Mouse (Mus musculus) forebrain, embryonic 11.5 days (tissue): ENCODE data around the gene Bex4. TPM values are rescaled to one million over a fixed set of nuclear protein-coding genes. Genes with fewer than 3 reads are reported as not detected.
"Not testable (repeated sequence)": the region's sequence is repeated elsewhere in the genome, so short reads cannot be mapped to it uniquely, and the experiment has no call there.

Experiments
- ATAC-seq: fragments of 200-750 bp; cut with Nextera tagmentation; replicated peaks from 2 replicates; pipeline ENCODE4 v1.8.0; 2017; ENCODE audit warnings: moderate TSS enrichment; ENCODE audit not compliant: low FRiP score
- DNase-seq: peaks from one replicate; pipeline ENCODE4 v3.0.0-alpha.2; 2017; ENCODE audit warnings: low spot score
- H3K27ac ChIP-seq: fragments of 300-500 bp; sonication (generic); 2 replicates; pipeline ENCODE4 v1.5.1; 2014; ENCODE audit warnings: low read depth, low read length
- H3K27me3 ChIP-seq: fragments of 300-500 bp; sonication (generic); 2 replicates; pipeline ENCODE4 v1.6.1; 2014; ENCODE audit warnings: mild to moderate bottlenecking, low read length, mixed read lengths; ENCODE audit not compliant: control insufficient read depth, insufficient read depth
- H3K36me3 ChIP-seq: fragments of 300-500 bp; sonication (generic); 2 replicates; pipeline ENCODE4 v1.6.1; 2014; ENCODE audit warnings: mild to moderate bottlenecking, low read length, moderate library complexity, mixed read lengths; ENCODE audit not compliant: control insufficient read depth, insufficient read depth
- H3K4me1 ChIP-seq: fragments of 300-500 bp; sonication (generic); replicated peaks from 2 replicates; pipeline ENCODE4 v1.6.1; 2014; ENCODE audit warnings: low read length, mixed read lengths; ENCODE audit not compliant: control insufficient read depth, insufficient read depth
- H3K4me2 ChIP-seq: fragments of 300-500 bp; sonication (generic); 2 replicates; pipeline ENCODE4 v1.6.1; 2014; ENCODE audit warnings: low read depth, mild to moderate bottlenecking, low read length, moderate library complexity, mixed read lengths; ENCODE audit not compliant: severe bottlenecking
- H3K4me3 ChIP-seq: fragments of 300-500 bp; sonication (generic); 2 replicates; pipeline ENCODE4 v1.5.1; 2014; ENCODE audit warnings: low read depth, low read length
- H3K9ac ChIP-seq: fragments of 300-500 bp; sonication (generic); 2 replicates; pipeline ENCODE4 v1.6.1; 2014; ENCODE audit warnings: low read length
- H3K9me3 ChIP-seq: fragments of 300-500 bp; sonication (generic); 2 replicates; pipeline ENCODE4 v1.6.1; 2016; ENCODE audit warnings: low read length, mixed read lengths; ENCODE audit not compliant: control insufficient read depth
- WGBS: fragments of 180-500 bp; shearing (Covaris S2); extraction: QIAGEN DNeasy Blood & Tissue Kit; methylation state at CpG from one replicate; pipeline ENCODE4 v1.1.7; 2014; 5-methylcytosine and 5-hydroxymethylcytosine counted together
- polyA plus RNA-seq: library from polyadenylated mRNA; unstranded; fragments of >200 nt; fragmentation: Nextera tagmentation; extraction: Ambion mirVana; gene quantifications from 2 replicates; pipeline ENCODE4 v1.2.1, GENCODE M21; 2014

Bex4 gene
- polyA plus RNA-seq = 117 and 126 TPM in 2 replicates

DNA sequence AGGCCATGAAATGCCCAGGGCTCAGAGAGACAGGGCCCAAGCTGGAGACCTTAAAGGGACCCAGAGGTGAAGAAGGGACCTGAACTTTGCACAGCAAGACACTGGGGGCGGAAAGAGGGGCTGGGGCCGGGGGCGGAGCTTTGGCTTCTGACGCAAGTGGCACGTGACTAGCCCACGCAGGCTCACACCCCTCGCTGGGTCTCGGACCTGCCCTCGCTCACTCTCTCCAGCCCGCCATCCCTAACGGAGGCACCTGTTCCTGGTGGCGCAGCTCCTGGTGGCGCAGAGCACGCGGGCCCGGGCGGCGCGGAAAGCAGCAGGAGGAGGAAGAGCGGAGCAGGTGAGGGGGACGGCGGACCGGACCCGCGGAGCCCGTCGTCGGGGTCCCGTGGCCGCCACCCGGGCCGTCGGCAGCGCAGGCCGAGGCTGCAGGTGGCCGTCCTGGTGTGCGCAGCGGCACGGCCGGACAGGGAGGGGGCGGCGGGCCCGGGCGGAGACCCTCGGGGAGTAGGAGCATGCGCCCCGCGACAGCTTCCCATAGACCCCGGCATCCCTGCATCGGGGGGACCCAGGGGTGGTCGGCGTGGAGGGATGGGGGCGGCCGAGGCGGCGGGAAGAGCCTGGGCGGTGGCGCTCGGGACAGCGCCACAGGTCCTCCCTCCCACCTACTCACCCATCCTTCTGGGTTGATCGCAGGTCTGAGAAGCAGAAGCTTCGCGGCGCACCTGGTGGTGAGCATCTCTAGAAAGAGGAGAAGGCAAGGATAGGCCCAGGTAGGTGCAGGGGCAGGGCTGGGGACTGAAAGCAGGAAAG is at the start of gene Bex4:
TSS of gene Bex4 (plus strand) at position 170 of the 813 bp plus-strand sequence.
- H3K9me3 ChIP-seq, H3K4me1 ChIP-seq, H3K36me3 ChIP-seq, H3K27ac ChIP-seq, H3K27me3 ChIP-seq: not testable (repeated sequence)
- peak within 1 kb of the TSS; percentile 37 for H3K9ac ChIP-seq
- peak within 1 kb of the TSS; percentile 44 for H3K4me2 ChIP-seq
- peak within 1 kb of the TSS; percentile 35 for H3K4me3 ChIP-seq
- peak; percentile 52 for DNase-seq
- WGBS = 34% methylated on average over 11 of the region's 64 CpGs
- peak; percentile 96 for ATAC-seq

DNA sequence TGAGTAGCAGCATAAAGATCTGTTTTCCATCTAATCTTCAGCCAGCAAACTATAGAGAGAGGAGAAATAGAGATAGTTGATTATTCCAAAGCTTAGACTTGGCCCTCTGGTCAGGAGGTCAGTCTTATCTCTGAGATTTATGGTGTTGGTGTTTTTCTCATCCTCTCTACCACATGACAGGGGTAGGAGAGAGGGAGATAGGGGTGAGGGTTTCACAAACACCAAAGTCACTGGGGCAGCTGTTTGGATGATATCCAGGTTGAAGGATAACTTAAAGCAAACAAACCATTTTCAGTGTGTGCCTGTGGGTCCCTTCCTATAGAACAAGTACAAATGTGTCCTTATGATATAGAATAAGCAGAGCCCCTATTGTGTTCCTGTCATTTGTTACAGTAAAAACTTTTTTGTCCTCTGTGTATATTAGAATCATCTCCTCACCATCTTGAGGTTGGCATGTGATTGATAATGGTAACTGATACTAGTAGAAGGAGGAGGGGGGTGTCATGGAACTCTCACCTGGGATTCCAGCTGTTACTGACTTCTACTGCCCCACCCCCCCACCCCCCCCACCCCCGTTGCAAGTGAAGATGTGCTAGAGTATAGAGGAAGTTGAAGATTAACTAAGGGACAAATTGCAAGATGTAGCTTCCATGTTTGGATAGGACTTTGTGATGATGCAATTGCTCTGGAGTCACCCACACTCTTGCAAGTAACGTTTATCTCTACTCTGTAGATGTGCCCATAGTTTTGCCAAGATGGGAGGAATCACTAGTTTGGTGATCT is 46.1 kb upstream of the Bex4 start:
- no peak overlapping the region for H3K9ac ChIP-seq
- ATAC-seq = no peak
- H3K4me3 ChIP-seq = no peak overlapping the region
- 65% methylated on average over 2 of the region's 2 CpGs for WGBS
- peaks cover 2% of the 10 kb centered on the region; the same call in 1 of the 2 replicates for H3K27me3 ChIP-seq
- no peaks in the 10 kb centered on the region for H3K36me3 ChIP-seq
- no peak overlapping the region for H3K4me2 ChIP-seq
- H3K27ac ChIP-seq = no peak overlapping the region
- no peak for DNase-seq
- H3K4me1 ChIP-seq = no peaks in the 10 kb centered on the region
- H3K9me3 ChIP-seq = no peaks in the 10 kb centered on the region

DNA sequence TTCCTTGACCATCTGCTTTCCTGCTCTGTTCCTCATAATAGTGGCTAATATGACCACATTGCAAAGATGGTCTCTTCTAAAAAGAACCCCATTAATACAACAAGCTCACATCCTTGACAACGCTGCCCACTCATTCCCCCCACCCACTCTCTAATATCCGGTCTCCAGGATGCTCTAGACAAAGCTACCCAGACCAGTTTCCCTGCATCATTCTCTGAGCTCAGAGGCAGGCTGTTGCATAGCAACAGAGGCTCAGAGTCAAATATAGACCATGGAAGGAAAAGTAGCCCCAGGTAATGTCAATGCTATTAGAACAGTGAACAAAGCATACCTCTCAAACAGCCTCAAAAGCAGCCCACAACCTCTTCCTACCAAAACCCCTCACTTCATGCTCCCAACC is 44.4 kb upstream of the Bex4 start:
- no peaks in the 10 kb centered on the region for H3K9me3 ChIP-seq
- DNase-seq = no peak
- ATAC-seq = no peak
- peaks cover under 1% of the 10 kb centered on the region; the same call in 1 of the 2 replicates for H3K27me3 ChIP-seq
- WGBS = 52% methylated on average over 2 of the region's 2 CpGs
- no peak overlapping the region for H3K4me2 ChIP-seq
- H3K4me1 ChIP-seq = no peaks in the 10 kb centered on the region
- no peak overlapping the region for H3K4me3 ChIP-seq
- H3K27ac ChIP-seq = no peak overlapping the region
- no peaks in the 10 kb centered on the region for H3K36me3 ChIP-seq
- H3K9ac ChIP-seq = no peak overlapping the region

- ATAC-seq (0 out of 2 replicates have a peak, but pooled peaks have one; percentile 53), DNase-seq (no peak)
- Histone ChIP-seq H3K27ac (no peak overlapping the region), H3K9me3 (no peaks in the 10 kb centered on the region), H3K27me3 (no peaks in the 10 kb centered on the region), H3K4me1 (no peaks in the 10 kb centered on the region), H3K36me3 (no peaks in the 10 kb centered on the region), H3K4me3 (no peak overlapping the region), H3K9ac (no peak overlapping the region), H3K4me2 (no peak overlapping the region)
- WGBS = 55% methylated on average over 4 of the region's 4 CpGs
Measured at GRCm38 (mm10) chrX:136104046-136104723, 34.6 kb upstream of the Bex4 start.

GRCm38 (mm10) chrX:136104724-136105088 is 34.1 kb upstream of the Bex4 start:
- 51% methylated on average over 3 of the region's 3 CpGs for WGBS
- Histone ChIP-seq H3K9me3 (no peaks in the 10 kb centered on the region), H3K27ac (no peak overlapping the region), H3K4me2 (no peak overlapping the region), H3K4me1 (no peaks in the 10 kb centered on the region), H3K36me3 (no peaks in the 10 kb centered on the region), H3K9ac (no peak overlapping the region), H3K4me3 (no peak overlapping the region), H3K27me3 (no peaks in the 10 kb centered on the region)
- DNase-seq (no peak), ATAC-seq (no peak)

- no peaks in the 10 kb centered on the region for H3K4me1 ChIP-seq
- no peaks in the 10 kb centered on the region for H3K36me3 ChIP-seq
- H3K9me3 ChIP-seq = no peaks in the 10 kb centered on the region
- no peak for ATAC-seq
- DNase-seq = peak; percentile 54
- no peak overlapping the region for H3K9ac ChIP-seq
- H3K4me3 ChIP-seq = no peak overlapping the region
- H3K27ac ChIP-seq = no peak overlapping the region
- 47% methylated on average over 6 of the region's 6 CpGs for WGBS
- H3K4me2 ChIP-seq = no peak overlapping the region
- no peaks in the 10 kb centered on the region for H3K27me3 ChIP-seq
Measured at GRCm38 (mm10) chrX:136107942-136108341, 30.9 kb upstream of the Bex4 start.

DNA sequence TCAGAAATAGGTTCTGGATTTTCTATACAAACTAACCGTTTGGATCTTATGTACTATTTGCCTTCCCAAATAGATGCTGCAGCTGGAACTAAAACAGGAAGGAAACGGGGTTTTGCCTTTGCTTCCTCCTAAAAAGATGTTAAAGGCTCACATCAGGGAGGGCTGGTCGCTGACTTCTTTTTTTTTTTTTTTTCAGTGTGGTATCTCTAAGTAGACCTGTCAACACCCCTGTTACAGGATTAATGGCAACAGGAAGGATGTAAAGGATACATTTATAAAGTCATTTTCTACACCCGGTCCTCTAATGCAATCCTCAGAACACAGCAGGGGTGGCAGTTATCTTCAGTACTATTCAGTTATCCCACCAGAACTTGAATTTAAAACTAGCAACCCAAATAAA is 23.8 kb upstream of the Bex4 start:
- H3K4me3 ChIP-seq = no peak overlapping the region
- no peaks in the 10 kb centered on the region for H3K4me1 ChIP-seq
- no peaks in the 10 kb centered on the region for H3K36me3 ChIP-seq
- H3K9ac ChIP-seq = no peak overlapping the region
- H3K9me3 ChIP-seq = no peaks in the 10 kb centered on the region
- no peak overlapping the region for H3K27ac ChIP-seq
- ATAC-seq = 0 out of 2 replicates have a peak, but pooled peaks have one; percentile 4
- peak overlapping the region; percentile 48; the same call in 1 of the 2 replicates for H3K4me2 ChIP-seq
- no peak for DNase-seq
- WGBS = 37% methylated on average over 4 of the region's 4 CpGs
- no peaks in the 10 kb centered on the region; the same call in 1 of the 2 replicates for H3K27me3 ChIP-seq

DNA sequence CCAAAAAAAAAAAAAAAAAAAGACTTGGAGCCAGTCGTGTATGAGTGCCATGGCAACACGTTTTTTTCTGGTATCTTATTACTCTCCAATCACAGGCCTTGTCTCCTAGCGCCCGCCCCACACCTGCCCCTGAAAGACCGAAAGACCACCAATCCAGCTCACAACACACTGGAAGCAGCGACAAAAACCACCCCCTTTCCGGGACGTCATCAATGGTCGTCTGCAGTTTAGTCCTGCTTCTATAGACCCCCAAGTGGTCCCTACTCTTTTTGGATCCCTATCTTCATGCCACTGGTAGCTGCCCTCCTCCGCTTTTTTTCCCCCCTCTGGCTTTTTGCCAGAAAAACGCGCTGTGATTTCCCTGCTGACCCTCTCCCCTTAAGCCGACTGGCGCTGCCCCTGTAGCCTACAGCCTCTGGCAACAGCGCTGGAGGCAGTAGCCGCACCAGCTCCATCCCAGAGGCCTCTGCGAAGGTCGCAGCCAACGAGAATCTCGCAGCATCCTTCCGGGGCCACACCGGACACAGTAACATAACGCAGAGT is 23.3 kb upstream of the Bex4 start:
- 24% methylated on average over 23 of the region's 23 CpGs for WGBS
- peak; percentile 99 for ATAC-seq
- Histone ChIP-seq H3K9me3 (no peaks in the 10 kb centered on the region), H3K4me1 (no peaks in the 10 kb centered on the region), H3K27me3 (no peaks in the 10 kb centered on the region; the same call in 1 of the 2 replicates), H3K4me2 (peak overlapping the region; percentile 48), H3K27ac (0 out of 2 replicates have a peak overlapping the region, but pooled peaks have one; percentile 41), H3K36me3 (no peaks in the 10 kb centered on the region), H3K4me3 (peak overlapping the region; percentile 32), H3K9ac (peak overlapping the region; percentile 27)
- DNase-seq = peak; percentile 81
